Mouse (Mus musculus): ENCODE results near the gene Prpf40b. TPM values are rescaled to one million over a fixed set of nuclear protein-coding genes. Genes with fewer than 3 reads are reported as not detected.
"Not testable (repeated sequence)": the region's sequence is repeated elsewhere in the genome, so short reads cannot be mapped to it uniquely, and the experiment has no call there.

The Prpf40b gene
- polyA plus RNA-seq (2015; fragmentation: Nextera tagmentation; extraction: Ambion mirVana) = 62.2 and 67.5 TPM in 2 replicates

GRCm38 (mm10) chr15:99294813-99295374 is at the start of gene Prpf40b:
Gene Prpf40b, plus strand, starts transcription at chr15:99295087.
- peak within 1 kb of the TSS; percentile 94 for H3K27ac ChIP-seq (ENCODE audit: low read length)
- peak within 1 kb of the TSS; percentile 82 for H3K4me3 ChIP-seq (ENCODE audit: low read length)
- no peaks in the 10 kb centered on the region for H3K27me3 ChIP-seq (ENCODE audit: insufficient read depth, low read length)
- no peaks in the 10 kb centered on the region for H3K36me3 ChIP-seq (ENCODE audit: insufficient read depth, low read length)
- peaks cover 19% of the 10 kb centered on the region for H3K4me1 ChIP-seq (ENCODE audit: insufficient read depth, low read length)
- peak within 1 kb of the TSS; percentile 58 for H3K4me2 ChIP-seq (replicated peaks; ENCODE audit: low read depth, low read length)
- peak within 1 kb of the TSS; percentile 78 for H3K9ac ChIP-seq (replicated peaks; ENCODE audit: low read length)
- WGBS = 1% methylated on average over 47 of the region's 64 CpGs
- no peaks in the 10 kb centered on the region for H3K9me3 ChIP-seq (ENCODE audit: low read length)
- ATAC-seq (ENCODE audit: low FRiP score, low TSS enrichment) = peak; percentile 97

- ATAC-seq (ENCODE audit: low FRiP score, low TSS enrichment); H3K9me3 ChIP-seq (ENCODE audit: low read length); H3K27me3 ChIP-seq (ENCODE audit: insufficient read depth, low read length); H3K4me3 ChIP-seq (ENCODE audit: low read length); H3K4me2 ChIP-seq (replicated peaks; ENCODE audit: low read depth, low read length); H3K9ac ChIP-seq (replicated peaks; ENCODE audit: low read length); H3K27ac ChIP-seq (ENCODE audit: low read length): not testable (repeated sequence)
- 85% methylated on average over 6 of the region's 6 CpGs for WGBS
- peaks cover 59% of the 10 kb centered on the region for H3K36me3 ChIP-seq (ENCODE audit: insufficient read depth, low read length)
- peaks cover 21% of the 10 kb centered on the region for H3K4me1 ChIP-seq (ENCODE audit: insufficient read depth, low read length)
Observed at GRCm38 (mm10) chr15:99246736-99247135, 48.2 kb upstream of the Prpf40b start.

- H3K36me3 ChIP-seq (ENCODE audit: insufficient read depth, low read length) = peaks cover 42% of the 10 kb centered on the region
- WGBS = 40% methylated on average over 9 of the region's 9 CpGs
- H3K9ac ChIP-seq (replicated peaks; ENCODE audit: low read length) = no peak overlapping the region
- H3K9me3 ChIP-seq (ENCODE audit: low read length) = no peaks in the 10 kb centered on the region
- ATAC-seq (ENCODE audit: low FRiP score, low TSS enrichment) = peak; percentile 19; the same call in 1 of the 2 replicates
- H3K27me3 ChIP-seq (ENCODE audit: insufficient read depth, low read length) = no peaks in the 10 kb centered on the region
- 0 out of 2 replicates have a peak overlapping the region, but pooled peaks have one; percentile 18 for H3K27ac ChIP-seq (ENCODE audit: low read length)
- H3K4me2 ChIP-seq (replicated peaks; ENCODE audit: low read depth, low read length) = no peak overlapping the region
- H3K4me1 ChIP-seq (ENCODE audit: insufficient read depth, low read length) = peaks cover 33% of the 10 kb centered on the region
- H3K4me3 ChIP-seq (ENCODE audit: low read length) = no peak overlapping the region
Observed at GRCm38 (mm10) chr15:99248972-99249371, 45.9 kb upstream of the Prpf40b start.

GRCm38 (mm10) chr15:99249938-99250337 is 44.9 kb upstream of the Prpf40b start:
- Histone ChIP-seq H3K27ac (ENCODE audit: low read length) (peak overlapping the region; percentile 35; the same call in 1 of the 2 replicates), H3K4me3 (ENCODE audit: low read length) (no peak overlapping the region), H3K9ac (replicated peaks; ENCODE audit: low read length) (no peak overlapping the region), H3K4me2 (replicated peaks; ENCODE audit: low read depth, low read length) (no peak overlapping the region), H3K27me3 (ENCODE audit: insufficient read depth, low read length) (no peaks in the 10 kb centered on the region), H3K9me3 (ENCODE audit: low read length) (no peaks in the 10 kb centered on the region), H3K36me3 (ENCODE audit: insufficient read depth, low read length) (peaks cover 34% of the 10 kb centered on the region), H3K4me1 (ENCODE audit: insufficient read depth, low read length) (peaks cover 34% of the 10 kb centered on the region)
- no peak for ATAC-seq (ENCODE audit: low FRiP score, low TSS enrichment)
- 80% methylated on average over 11 of the region's 11 CpGs for WGBS

- Histone ChIP-seq H3K4me2 (replicated peaks; ENCODE audit: low read depth, low read length) (peak overlapping the region; percentile 74), H3K4me3 (ENCODE audit: low read length) (peak overlapping the region; percentile 79), H3K9ac (replicated peaks; ENCODE audit: low read length) (peak overlapping the region; percentile 89), H3K36me3 (ENCODE audit: insufficient read depth, low read length) (peaks cover 22% of the 10 kb centered on the region), H3K4me1 (ENCODE audit: insufficient read depth, low read length) (peaks cover 34% of the 10 kb centered on the region)
- H3K9me3 ChIP-seq (ENCODE audit: low read length); ATAC-seq (ENCODE audit: low FRiP score, low TSS enrichment); H3K27ac ChIP-seq (ENCODE audit: low read length); H3K27me3 ChIP-seq (ENCODE audit: insufficient read depth, low read length): not testable (repeated sequence)
- under 1% methylated on average over 14 of the region's 15 CpGs for WGBS
Observed at GRCm38 (mm10) chr15:99251111-99251510, 43.8 kb upstream of the Prpf40b start.

- peaks cover 34% of the 10 kb centered on the region for H3K4me1 ChIP-seq (ENCODE audit: insufficient read depth, low read length)
- peak within 1 kb of the TSS; percentile 100 for H3K27ac ChIP-seq (ENCODE audit: low read length)
- peak within 1 kb of the TSS; percentile 89 for H3K9ac ChIP-seq (replicated peaks; ENCODE audit: low read length)
- H3K4me3 ChIP-seq (ENCODE audit: low read length) = peak within 1 kb of the TSS; percentile 79
- H3K36me3 ChIP-seq (ENCODE audit: insufficient read depth, low read length) = peaks cover 18% of the 10 kb centered on the region
- under 1% methylated on average over 52 of the region's 52 CpGs for WGBS
- H3K4me2 ChIP-seq (replicated peaks; ENCODE audit: low read depth, low read length) = peak within 1 kb of the TSS; percentile 74
- peak; percentile 92 for ATAC-seq (ENCODE audit: low FRiP score, low TSS enrichment)
- H3K27me3 ChIP-seq (ENCODE audit: insufficient read depth, low read length) = no peaks in the 10 kb centered on the region
- H3K9me3 ChIP-seq (ENCODE audit: low read length) = no peaks in the 10 kb centered on the region
Observed at GRCm38 (mm10) chr15:99251626-99252380, 43.1 kb upstream of the Prpf40b start, which contains the start of gene Mcrs1. Gene Mcrs1, minus strand, starts transcription at chr15:99251961.

GRCm38 (mm10) chr15:99252381-99253174 is 42.3 kb upstream of the Prpf40b start:
- Histone ChIP-seq H3K27me3 (ENCODE audit: insufficient read depth, low read length) (no peaks in the 10 kb centered on the region), H3K36me3 (ENCODE audit: insufficient read depth, low read length) (peaks cover 12% of the 10 kb centered on the region), H3K4me3 (ENCODE audit: low read length) (peak overlapping the region; percentile 79), H3K9ac (replicated peaks; ENCODE audit: low read length) (peak overlapping the region; percentile 89), H3K27ac (ENCODE audit: low read length) (peak overlapping the region; percentile 100), H3K9me3 (ENCODE audit: low read length) (no peaks in the 10 kb centered on the region), H3K4me2 (replicated peaks; ENCODE audit: low read depth, low read length) (peak overlapping the region; percentile 74), H3K4me1 (ENCODE audit: insufficient read depth, low read length) (peaks cover 40% of the 10 kb centered on the region)
- ATAC-seq (ENCODE audit: low FRiP score, low TSS enrichment) = peak; percentile 74
- 2% methylated on average over 22 of the region's 22 CpGs for WGBS

GRCm38 (mm10) chr15:99253175-99253479 is 41.8 kb upstream of the Prpf40b start:
- not testable (repeated sequence) for H3K9me3 ChIP-seq (ENCODE audit: low read length); H3K36me3 ChIP-seq (ENCODE audit: insufficient read depth, low read length); H3K27me3 ChIP-seq (ENCODE audit: insufficient read depth, low read length); ATAC-seq (ENCODE audit: low FRiP score, low TSS enrichment)
- Histone ChIP-seq H3K9ac (replicated peaks; ENCODE audit: low read length) (peak overlapping the region; percentile 89), H3K27ac (ENCODE audit: low read length) (peak overlapping the region; percentile 100; the same call in 1 of the 2 replicates), H3K4me1 (ENCODE audit: insufficient read depth, low read length) (peaks cover 38% of the 10 kb centered on the region), H3K4me3 (ENCODE audit: low read length) (peak overlapping the region; percentile 79; the same call in 1 of the 2 replicates), H3K4me2 (replicated peaks; ENCODE audit: low read depth, low read length) (peak overlapping the region; percentile 74)
- WGBS = 36% methylated on average over 2 of the region's 2 CpGs

- 67% methylated on average over 6 of the region's 6 CpGs for WGBS
- Histone ChIP-seq H3K4me1 (ENCODE audit: insufficient read depth, low read length) (peaks cover 32% of the 10 kb centered on the region), H3K4me2 (replicated peaks; ENCODE audit: low read depth, low read length) (no peak overlapping the region), H3K9ac (replicated peaks; ENCODE audit: low read length) (no peak overlapping the region; the same call in 1 of the 2 replicates), H3K36me3 (ENCODE audit: insufficient read depth, low read length) (no peaks in the 10 kb centered on the region), H3K27me3 (ENCODE audit: insufficient read depth, low read length) (no peaks in the 10 kb centered on the region), H3K27ac (ENCODE audit: low read length) (no peak overlapping the region), H3K9me3 (ENCODE audit: low read length) (no peaks in the 10 kb centered on the region), H3K4me3 (ENCODE audit: low read length) (no peak overlapping the region)
- no peak for ATAC-seq (ENCODE audit: low FRiP score, low TSS enrichment)
Observed at GRCm38 (mm10) chr15:99253772-99254171, 41.1 kb upstream of the Prpf40b start.

Measured in kidney, embryonic 16.5 days (tissue).